Mouse (Mus musculus): Measurements from ENCODE around the gene Adap2.

Gene Adap2

DNA sequence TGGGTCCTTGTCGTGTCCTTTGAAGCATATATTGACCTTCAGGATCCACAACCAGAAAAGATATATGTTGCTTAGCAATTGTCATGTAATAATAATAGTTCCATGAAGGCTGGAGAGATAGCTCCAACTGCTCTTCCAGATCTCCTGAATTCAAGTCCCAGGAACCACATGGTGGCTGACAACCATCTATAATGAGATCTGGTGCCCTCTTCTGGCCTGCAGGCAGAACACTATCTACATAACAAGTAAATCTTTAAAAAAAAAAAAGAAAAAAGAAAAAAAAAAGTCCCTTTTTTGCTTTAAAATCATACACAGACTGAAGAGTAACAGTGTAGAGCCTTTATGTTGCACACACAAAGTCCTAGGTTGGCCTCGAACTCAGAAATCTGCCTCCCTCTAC is 45.9 kb downstream of the Adap2 start:
- no peak for DNase-seq (ENCODE audit: low spot score)

DNA sequence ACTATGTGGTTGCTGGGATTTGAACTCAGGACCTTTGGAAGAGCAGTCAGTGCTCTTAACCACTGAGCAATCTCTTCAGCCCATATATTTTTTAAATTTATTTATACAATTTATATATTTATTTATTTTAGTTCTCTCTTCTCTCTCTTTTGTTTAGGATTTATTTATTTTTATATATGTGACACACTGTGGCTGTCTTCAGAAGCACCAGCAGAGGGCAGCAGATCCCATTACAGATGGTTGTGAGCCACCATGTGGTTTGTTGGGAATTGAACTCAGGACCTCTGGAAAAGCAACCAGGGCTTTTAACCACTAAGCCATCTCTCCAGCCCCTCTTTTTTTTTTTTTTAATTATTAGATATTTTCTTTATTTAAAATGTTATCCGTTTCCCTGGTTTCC is 46.4 kb downstream of the Adap2 start:
- no peak for DNase-seq (ENCODE audit: low spot score)

DNA sequence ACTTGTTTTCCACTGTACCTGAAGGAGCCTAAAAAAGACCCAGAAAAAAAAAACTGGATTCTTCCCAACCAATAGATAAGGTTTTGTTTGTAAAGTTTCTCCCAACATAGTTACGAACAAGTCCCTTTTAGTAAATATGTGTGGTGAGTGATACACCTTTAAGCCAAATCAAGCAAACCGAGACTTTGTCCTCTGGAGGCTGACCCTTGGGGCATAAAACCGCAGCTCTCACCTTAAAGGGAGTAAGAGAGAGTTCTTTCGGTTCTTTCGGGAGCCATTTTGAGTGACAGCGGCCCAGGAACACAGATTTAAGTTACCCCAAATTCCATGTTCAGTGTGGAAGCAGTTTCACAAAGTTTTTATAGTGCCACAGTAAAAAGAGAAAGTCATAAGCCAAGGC is 48.4 kb downstream of the Adap2 start:
- DNase-seq (ENCODE audit: low spot score) = no peak

DNA sequence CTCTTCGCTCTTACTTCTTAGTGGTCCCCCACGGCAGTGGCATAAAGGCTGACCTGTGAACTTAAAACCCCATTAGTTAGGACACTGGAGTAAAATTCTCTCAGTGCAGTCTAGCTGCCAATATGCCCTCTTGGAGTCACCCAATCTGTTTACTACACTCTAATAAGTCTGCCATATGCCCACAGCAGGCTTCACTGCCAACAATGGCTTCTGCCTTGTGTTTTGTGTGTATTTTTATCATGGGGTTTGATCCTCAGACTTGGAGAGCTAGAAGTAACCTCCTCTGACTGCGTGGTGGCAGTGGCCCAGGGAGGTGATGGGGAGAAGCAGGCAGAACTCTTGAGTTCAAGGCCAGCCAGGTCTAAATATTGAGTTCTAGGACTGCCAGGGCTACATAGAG is 50.1 kb downstream of the Adap2 start:
- no peak for DNase-seq (ENCODE audit: low spot score)

DNA sequence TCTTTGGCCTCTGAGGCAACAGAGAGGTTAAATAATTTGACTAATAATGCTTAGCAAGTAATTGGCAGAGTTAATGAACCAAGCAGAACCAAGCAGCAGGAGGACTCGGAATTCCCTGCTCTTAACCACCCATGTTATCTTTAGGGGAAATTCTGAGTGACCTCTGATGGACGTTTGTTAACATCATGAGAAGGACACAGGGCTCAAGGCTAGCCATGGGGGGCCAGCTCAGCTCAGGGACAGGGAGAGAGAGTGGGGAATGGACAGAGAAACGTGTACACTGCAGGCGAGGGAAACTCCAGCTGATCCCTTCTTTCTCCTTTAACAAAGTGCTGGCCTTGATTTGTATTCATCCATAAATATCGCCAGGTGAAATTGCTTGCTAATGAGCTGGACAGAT is 51.0 kb downstream of the Adap2 start:
- no peak for DNase-seq (ENCODE audit: low spot score)

DNA sequence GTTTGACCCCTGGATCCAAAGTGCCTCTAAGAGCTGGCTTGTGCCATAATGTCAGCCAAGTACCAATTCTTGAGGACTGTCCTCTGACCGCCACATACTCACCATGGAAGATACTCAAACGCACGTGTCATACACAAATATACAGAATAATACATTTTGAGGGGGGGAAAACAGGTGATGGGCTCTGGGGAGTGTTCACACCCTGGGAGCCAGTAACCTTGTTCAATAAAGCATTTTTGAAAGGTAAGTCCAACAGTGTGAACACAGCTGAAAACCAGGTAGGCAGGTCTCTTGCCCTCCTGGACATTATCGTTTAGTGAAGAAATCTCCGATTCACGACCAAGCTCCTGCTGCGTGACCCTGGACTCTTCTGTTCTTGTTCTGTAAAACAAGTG is 54.6 kb downstream of the Adap2 start:
- no peak for DNase-seq (ENCODE audit: low spot score)

DNA sequence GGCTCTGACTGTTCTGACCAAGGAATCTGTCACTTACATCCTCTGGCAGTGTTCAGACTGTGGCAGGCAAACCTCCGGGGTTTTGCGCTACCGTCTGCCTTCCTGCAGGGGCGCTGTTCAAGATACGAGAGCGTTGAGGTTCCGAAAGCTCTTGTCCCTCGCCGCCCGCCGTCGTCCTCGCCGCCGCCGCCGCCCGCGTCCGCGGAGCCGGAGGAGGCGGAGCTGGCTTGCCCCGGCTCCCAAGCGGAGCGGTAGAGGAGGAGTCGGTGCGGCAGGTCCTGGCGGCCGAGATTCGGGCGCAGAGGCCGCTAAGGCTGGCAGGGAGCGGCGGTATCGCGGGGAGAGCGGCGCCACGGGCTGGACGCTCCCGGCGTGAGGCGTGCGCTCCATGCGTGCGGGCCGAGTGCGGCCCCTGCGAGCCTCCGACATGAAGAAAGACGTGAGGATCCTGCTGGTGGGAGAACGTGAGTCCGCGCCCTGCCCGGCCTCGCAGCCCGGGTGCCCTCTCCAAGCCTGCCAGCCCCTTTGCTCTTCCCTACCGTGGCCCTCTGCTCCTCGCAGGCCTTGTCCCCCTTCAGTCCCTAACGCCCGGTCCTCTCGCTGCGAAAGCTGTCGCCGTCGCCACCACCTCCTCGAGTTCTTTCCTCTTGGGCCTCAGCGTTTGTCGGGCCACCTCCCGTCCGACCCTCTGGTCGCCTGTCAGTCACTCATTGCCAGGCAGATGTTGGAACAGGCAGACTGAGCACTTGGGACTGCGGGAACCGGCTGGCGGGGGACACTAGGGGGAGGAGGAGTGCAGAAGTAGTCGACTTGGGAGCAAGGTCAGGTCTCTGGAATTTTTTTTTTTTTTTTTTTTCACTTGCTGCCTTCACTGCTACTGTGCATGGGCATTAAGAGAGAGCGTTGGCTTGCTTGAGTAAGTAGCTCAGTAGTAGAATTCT is 55.2 kb downstream of the Adap2 start, which contains the start of gene Rhot1:
Gene Rhot1, plus strand, starts transcription at position 160 of the 941 bp plus-strand sequence.
- peak; percentile 97 for DNase-seq (ENCODE audit: low spot score)

DNA sequence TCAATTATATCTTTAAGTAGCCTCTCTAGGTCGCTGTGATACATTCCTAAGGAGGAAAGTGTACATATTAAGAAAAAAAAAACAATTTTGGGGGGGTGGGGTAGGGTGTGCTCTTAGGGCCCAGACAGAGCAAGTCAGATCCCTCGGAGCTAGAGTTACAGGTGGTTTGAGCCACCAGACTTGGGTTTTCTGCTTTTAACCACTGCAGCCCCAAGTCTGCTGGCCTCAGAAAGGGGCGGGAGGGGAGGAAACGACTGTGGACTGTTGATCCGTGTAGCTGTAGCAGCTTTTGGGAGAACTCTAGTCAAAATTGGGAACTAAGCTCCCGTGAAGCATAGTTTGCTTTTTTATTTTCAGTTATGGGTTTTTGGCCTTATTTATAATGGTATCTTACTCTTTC is 56.4 kb downstream of the Adap2 start:
- DNase-seq (ENCODE audit: low spot score) = no peak

DNA sequence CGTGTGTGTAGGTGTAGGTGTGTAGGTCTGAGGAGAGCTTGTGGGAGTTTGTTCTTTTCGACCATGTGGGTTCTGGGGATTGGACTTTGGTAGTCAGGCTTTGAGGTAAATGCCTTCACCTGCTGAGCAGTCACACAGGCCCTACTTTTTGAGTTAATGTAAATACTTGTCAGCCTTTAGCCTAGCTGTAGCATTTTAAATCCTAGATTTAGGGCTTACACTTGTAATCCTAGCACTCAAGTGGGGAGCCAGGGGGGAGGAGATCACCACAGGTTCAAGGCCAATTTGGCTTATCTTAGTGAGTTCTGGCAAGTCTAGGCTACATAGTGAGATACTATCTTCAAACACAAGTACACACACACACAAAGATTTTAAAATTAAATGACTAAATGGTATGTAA is 58.4 kb downstream of the Adap2 start:
- no peak for DNase-seq (ENCODE audit: low spot score)

DNA sequence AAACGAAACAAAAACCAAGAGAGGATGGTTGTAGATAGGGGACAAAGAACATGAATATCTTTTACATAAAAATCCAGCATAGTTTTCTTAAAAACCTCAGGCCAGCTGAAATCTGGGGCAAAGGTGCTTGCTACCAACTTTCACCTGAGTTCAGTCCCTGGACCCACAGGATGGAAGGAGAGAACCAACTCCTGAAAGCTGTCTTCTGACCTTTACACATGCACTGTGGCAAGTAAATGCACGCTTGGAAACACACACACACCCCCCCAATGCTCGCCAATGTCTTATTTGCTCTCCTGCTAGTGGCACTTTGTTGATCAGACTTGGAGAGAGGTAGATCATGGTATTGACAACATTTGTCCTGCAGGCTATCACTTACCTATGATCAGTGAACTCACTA is 61.4 kb downstream of the Adap2 start:
- no peak for DNase-seq (ENCODE audit: low spot score)

DNA sequence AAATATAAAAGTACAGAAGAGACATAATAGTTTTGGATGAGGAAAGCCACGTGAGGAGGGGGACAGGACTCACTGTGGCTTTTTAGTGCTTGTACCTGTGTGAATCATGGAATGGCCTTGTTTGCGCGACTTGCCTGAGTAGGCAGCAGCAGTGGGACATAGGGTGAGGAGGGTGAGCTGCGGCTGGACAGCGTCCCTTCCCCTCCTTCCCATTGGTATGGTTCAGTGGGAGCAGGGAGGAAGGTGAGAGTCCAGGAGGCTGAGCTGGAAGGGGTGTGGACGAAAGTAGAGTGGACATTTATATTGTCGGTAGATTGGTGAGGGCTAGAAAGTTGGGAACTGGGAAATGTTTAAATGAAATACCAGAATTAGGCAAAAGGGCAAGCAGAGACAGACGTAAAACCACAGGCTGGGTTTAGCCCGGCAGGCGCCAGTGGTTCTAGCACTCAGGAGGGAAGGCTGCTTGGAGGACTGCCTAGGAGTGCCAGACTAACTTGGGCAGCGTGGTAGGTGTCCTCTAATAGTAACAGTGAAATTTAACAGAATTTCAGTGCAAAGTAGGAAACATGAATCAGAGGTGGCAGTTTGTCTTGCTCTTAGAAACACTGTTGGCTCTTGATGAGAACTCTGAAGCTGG is 64.9 kb downstream of the Adap2 start:
- DNase-seq (ENCODE audit: low spot score) = no peak
